ENCODE assay signal across 13 mouse cellular contexts in genomic region chr11:86603719-86604118, GRCm38 (mm10). TPM values are rescaled to one million over a fixed set of nuclear protein-coding genes. Genes with fewer than 3 reads are reported as not detected.
DNase-seq lines count a peak whose midpoint lies in the region; ATAC-seq and TF ChIP-seq lines count a peak whose summit lies in the region.
"Had no signal": no experiment of that assay in that cellular context is flagged by ENCODE, and none has a peak within 500 bp of the region (broad histone marks: within the 10 kb centered on the region; RNA-seq: fewer than 3 reads in every experiment).

No protein-coding gene starts in this region.

- H3K9ac ChIP-seq in lung, postnatal 0 days (replicated peaks; ENCODE audit: low read depth): no peak overlapping the region

- H3K4me3 ChIP-seq in lung, postnatal 0 days (ENCODE audit: low read depth, low read length): no peak overlapping the region
- H3K4me3 ChIP-seq in bone marrow, adult 2 months (replicated peaks; ENCODE audit: control insufficient read depth, low read depth, low read length): no peak overlapping the region
- no peak overlapping the region for H3K4me3 ChIP-seq in small intestine, adult 2 months (ENCODE audit: low read depth, low read length)

- TF ChIP-seq EP300 in lung, postnatal 0 days (IDR thresholded peaks at IDR 0.05): peak; percentile 98

- peak overlapping the region; percentile 74 for H3K27ac ChIP-seq in lung, postnatal 0 days (ENCODE audit: low read length)
- H3K27ac ChIP-seq in bone marrow, adult 2 months (ENCODE audit: control insufficient read depth, insufficient read depth, low read depth, low read length, poor library complexity): peak overlapping the region; percentile 65; the same call in 1 of the 2 replicates
- H3K27ac ChIP-seq in small intestine, adult 2 months (ENCODE audit: insufficient read depth, low read depth, low read length): peak overlapping the region; percentile 80
- H3K27ac ChIP-seq: kidney, postnatal 0 days had no signal

- no peaks in the 10 kb centered on the region for H3K27me3 ChIP-seq in lung, postnatal 0 days (replicated peaks; ENCODE audit: insufficient read depth, low read length)
- H3K27me3 ChIP-seq in small intestine, adult 2 months (ENCODE audit: control insufficient read depth, insufficient read depth, low read length): no peaks in the 10 kb centered on the region

- WGBS in lung, postnatal 0 days: 87% methylated on average over 1 of the region's 1 CpGs
- 42% methylated on average over 1 of the region's 1 CpGs for WGBS in bone marrow, adult 2 months
- WGBS in small intestine, adult 2 months: 77% methylated on average over 1 of the region's 1 CpGs

- no peak for TF ChIP-seq CTCF in lung, postnatal 0 days (IDR thresholded peaks at IDR 0.05)
- no peak for TF ChIP-seq CTCF in bone marrow, adult 2 months (IDR thresholded peaks at IDR 0.05; ENCODE audit: control insufficient read depth, insufficient read depth, low read length)
- no peak for TF ChIP-seq CTCF in small intestine, adult 2 months (IDR thresholded peaks at IDR 0.05; ENCODE audit: extremely low read depth, insufficient read length, insufficient replicate concordance, low read depth, low read length)

- no peak for TF ChIP-seq POLR2A in bone marrow, adult 2 months (IDR thresholded peaks at IDR 0.05; ENCODE audit: borderline replicate concordance, control insufficient read depth, low read depth, low read length)
- TF ChIP-seq POLR2A in small intestine, adult 2 months (IDR thresholded peaks at IDR 0.05; ENCODE audit: low read depth, low read length): no peak

- peak; percentile 80 for ATAC-seq in lung, postnatal 0 days
- ATAC-seq in granulocyte monocyte progenitor cell, adult 5-6 weeks (replicated peaks; ENCODE audit: poor library complexity, severe bottlenecking): peak; percentile 93

- H3K4me1 ChIP-seq in lung, postnatal 0 days (ENCODE audit: insufficient read depth, low read depth, low read length): no peaks in the 10 kb centered on the region
- H3K4me1 ChIP-seq in bone marrow, adult 2 months (ENCODE audit: control insufficient read depth, insufficient read depth, low read length): peaks cover 3% of the 10 kb centered on the region; the same call in 1 of the 2 replicates
- H3K4me1 ChIP-seq in small intestine, adult 2 months (ENCODE audit: control insufficient read depth, insufficient read depth, insufficient read length, low read length): peaks cover 13% of the 10 kb centered on the region; the same call in 1 of the 2 replicates

- no peak overlapping the region for H3K4me2 ChIP-seq in lung, postnatal 0 days (replicated peaks; ENCODE audit: low read depth, low read length)

- peaks cover 4% of the 10 kb centered on the region; the same call in 1 of the 2 replicates for H3K36me3 ChIP-seq in lung, postnatal 0 days (ENCODE audit: insufficient read depth, low read length)
- peaks cover 11% of the 10 kb centered on the region for H3K36me3 ChIP-seq in small intestine, adult 2 months (ENCODE audit: control insufficient read depth, insufficient read depth, low read length)

- H3K9me3 ChIP-seq in lung, postnatal 0 days (ENCODE audit: low read length): no peaks in the 10 kb centered on the region

- peak; percentile 95 for DNase-seq in lung, postnatal 0 days (ENCODE audit: low spot score)
- no peak for DNase-seq in lung, postnatal 14 days
- DNase-seq in kidney, postnatal 4 days: no peak
- DNase-seq in retina, postnatal 1 day: no peak
- DNase-seq: adrenal gland, adult 8-10 months; cerebellum, postnatal 10 days; heart, postnatal 10 days; layer of hippocampus, adult 9-11 months; thymus, postnatal 25 days had no signal

RNA-seq across cellular contexts. Expression of gene Tubd1, which starts 58.9 kb away (rescaled TPM):
- polyA plus RNA-seq in lung, postnatal 0 days (2015; fragmentation: Nextera tagmentation; extraction: Ambion mirVana): 7.3 and 7.5 TPM in 2 replicates
- 5.3 and 13.6 TPM in 2 replicates for polyA plus RNA-seq in bone marrow, adult 2 months (2011; ENCODE audit: insufficient read depth, insufficient read length, low replicate concordance, missing spikeins)
- 10.9 and 12.9 TPM in 2 replicates for total RNA-seq in granulocyte monocyte progenitor cell, adult 5-6 weeks (2014; fragmentation: Nextera tagmentation)
- total RNA-seq in granulocyte monocyte progenitor cell, adult 5-6 weeks (2017): 10.3 and 11.5 TPM in 2 replicates
- 0.93 and 1.2 TPM in 2 replicates for polyA plus RNA-seq in small intestine, adult 2 months (2012; rRNA removed)

RNA-seq across cellular contexts. Expression of gene Rps6kb1, which starts 59.1 kb away (rescaled TPM):
- 35.5 and 35.6 TPM in 2 replicates for polyA plus RNA-seq in lung, postnatal 0 days (2015; fragmentation: Nextera tagmentation; extraction: Ambion mirVana)
- polyA plus RNA-seq in bone marrow, adult 2 months (2011; ENCODE audit: insufficient read depth, insufficient read length, low replicate concordance, missing spikeins): 12.1 and 31.4 TPM in 2 replicates
- total RNA-seq in granulocyte monocyte progenitor cell, adult 5-6 weeks (2014; fragmentation: Nextera tagmentation): 29.5 and 30.5 TPM in 2 replicates
- total RNA-seq in granulocyte monocyte progenitor cell, adult 5-6 weeks (2017): 38.2 and 54.1 TPM in 2 replicates
- polyA plus RNA-seq in small intestine, adult 2 months (2012; rRNA removed): 1.5 and 3.9 TPM in 2 replicates
